Mouse (Mus musculus) hindbrain, embryonic 11.5 days (tissue): ENCODE data around the gene Slc35d3. TPM values are rescaled to one million over a fixed set of nuclear protein-coding genes. Genes with fewer than 3 reads are reported as not detected.

ENCODE experiments used
- ATAC-seq: fragments of 200-750 bp; cut with Nextera tagmentation; 2 replicates; pipeline ENCODE4 v1.8.0; 2017; ENCODE audit warnings: mild to moderate bottlenecking, moderate TSS enrichment, moderate library complexity; ENCODE audit not compliant: low FRiP score
- DNase-seq: peaks from one replicate; pipeline ENCODE4 v3.0.0-alpha.2; 2015; ENCODE audit warnings: low spot score
- H3K27ac ChIP-seq: fragments of 300-500 bp; sonication (generic); 2 replicates; pipeline ENCODE4 v1.5.1; 2014; ENCODE audit warnings: mild to moderate bottlenecking, low read depth, low read length
- H3K27me3 ChIP-seq: fragments of 300-500 bp; sonication (generic); 2 replicates; pipeline ENCODE4 v1.6.1; 2014; ENCODE audit warnings: mild to moderate bottlenecking, low read length, moderate library complexity, mixed read lengths; ENCODE audit not compliant: control insufficient read depth, insufficient read depth
- H3K36me3 ChIP-seq: fragments of 300-500 bp; sonication (generic); 2 replicates; pipeline ENCODE4 v1.6.1; 2014; ENCODE audit warnings: mild to moderate bottlenecking, low read length, moderate library complexity, mixed read lengths; ENCODE audit not compliant: control insufficient read depth, insufficient read depth
- H3K4me1 ChIP-seq: fragments of 300-500 bp; sonication (generic); replicated peaks from 2 replicates; pipeline ENCODE4 v1.6.1; 2014; ENCODE audit warnings: low read length, mixed read lengths; ENCODE audit not compliant: control insufficient read depth, insufficient read depth
- H3K4me2 ChIP-seq: fragments of 300-500 bp; sonication (generic); replicated peaks from 2 replicates; pipeline ENCODE4 v1.6.1; 2014; ENCODE audit warnings: mild to moderate bottlenecking, low read depth, low read length
- H3K4me3 ChIP-seq: fragments of 300-500 bp; sonication (generic); 2 replicates; pipeline ENCODE4 v1.5.1; 2014; ENCODE audit warnings: low read depth, low read length
- H3K9ac ChIP-seq: fragments of 300-500 bp; sonication (generic); 2 replicates; pipeline ENCODE4 v1.6.1; 2014; ENCODE audit warnings: low read depth, low read length
- H3K9me3 ChIP-seq: fragments of 300-500 bp; sonication (generic); 2 replicates; pipeline ENCODE4 v1.6.1; 2016; ENCODE audit warnings: low read length; ENCODE audit not compliant: control insufficient read depth
- WGBS: fragments of 180-500 bp; shearing (Covaris S2); extraction: QIAGEN DNeasy Blood & Tissue Kit; methylation state at CpG from one replicate; pipeline ENCODE4 v1.1.7; 2014; 5-methylcytosine and 5-hydroxymethylcytosine counted together
- polyA plus RNA-seq: library from polyadenylated mRNA; unstranded; fragments of >200 nt; fragmentation: Nextera tagmentation; extraction: Ambion mirVana; gene quantifications from 2 replicates; pipeline ENCODE4 v1.2.1, GENCODE M21; 2014

The Slc35d3 gene
- polyA plus RNA-seq, result 0.60 and 0.77 TPM in 2 replicates

DNA sequence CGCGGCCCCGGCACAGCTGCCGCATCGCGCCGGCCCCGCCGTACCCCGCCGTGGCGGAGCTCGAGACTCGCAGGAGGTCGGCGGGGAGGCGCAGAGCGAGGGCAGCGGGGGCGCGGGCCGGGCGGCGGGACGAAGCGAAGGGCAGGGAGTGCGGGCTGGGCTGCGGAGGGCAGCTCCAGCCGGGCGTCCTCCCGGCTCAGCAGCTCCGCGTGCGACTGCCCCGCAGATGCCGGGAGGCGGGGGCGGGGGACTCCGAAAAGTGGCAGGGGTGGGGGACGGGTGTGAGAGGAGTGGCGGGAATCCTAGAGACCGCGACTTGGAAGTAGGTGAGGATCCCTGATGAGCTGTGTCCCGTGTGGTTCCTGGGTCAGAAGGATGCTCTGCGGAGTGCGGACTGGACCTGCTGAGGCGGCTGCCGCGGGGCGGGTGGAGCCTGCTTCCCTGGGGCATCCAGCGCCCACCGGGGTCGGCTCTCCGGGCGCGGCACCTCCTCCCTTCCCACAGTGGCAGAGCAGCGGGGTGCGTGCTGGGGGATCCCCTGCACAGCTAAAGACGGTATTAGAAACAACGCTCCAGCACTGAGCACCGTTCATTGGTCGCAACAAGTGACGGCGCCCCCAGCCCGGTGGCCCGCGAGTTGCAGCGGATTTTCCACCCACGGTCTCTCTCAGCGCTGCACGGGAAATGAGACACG is at the start of gene Slc35d3:
TSS of gene Slc35d3 (minus strand) at position 462 of the 694 bp plus-strand sequence.
- Histone ChIP-seq H3K27ac (no peak within 1 kb of the TSS), H3K36me3 (no peaks in the 10 kb centered on the region), H3K4me2 (peak within 1 kb of the TSS; percentile 100), H3K9me3 (no peaks in the 10 kb centered on the region), H3K4me3 (peak within 1 kb of the TSS; percentile 58), H3K4me1 (peaks cover 10% of the 10 kb centered on the region; the same call in 1 of the 2 replicates), H3K9ac (peak within 1 kb of the TSS; percentile 49), H3K27me3 (peaks cover 46% of the 10 kb centered on the region)
- ATAC-seq (peak; percentile 52), DNase-seq (peak; percentile 65)
- WGBS, result under 1% methylated on average over 57 of the region's 72 CpGs

DNA sequence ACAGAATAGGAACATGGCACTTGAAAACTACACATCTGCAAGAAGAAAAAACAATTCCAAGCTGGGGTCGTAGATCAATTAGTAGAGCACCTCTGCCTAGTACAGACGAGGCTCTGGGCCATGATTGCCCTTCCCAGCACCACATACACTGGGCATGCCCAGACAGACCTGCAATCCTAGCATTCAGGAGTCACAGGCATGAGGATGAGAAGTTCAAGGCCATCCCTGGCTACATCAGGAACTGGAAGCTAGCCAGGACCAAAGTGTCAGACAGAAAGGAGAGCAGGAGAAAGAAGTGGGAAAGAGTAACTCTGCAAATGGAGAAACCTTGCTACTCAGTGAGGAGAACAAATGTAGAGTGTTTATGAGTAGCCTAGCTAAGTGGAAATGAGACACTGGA is 48.9 kb upstream of the Slc35d3 start:
- H3K9me3 ChIP-seq, result no peaks in the 10 kb centered on the region
- no peak overlapping the region for H3K9ac ChIP-seq
- no peak overlapping the region for H3K27ac ChIP-seq
- no peaks in the 10 kb centered on the region for H3K27me3 ChIP-seq
- DNase-seq, result no peak
- H3K4me3 ChIP-seq, result no peak overlapping the region
- H3K4me1 ChIP-seq, result no peaks in the 10 kb centered on the region
- no peaks in the 10 kb centered on the region for H3K36me3 ChIP-seq
- no peak for ATAC-seq
- 71% methylated on average over 2 of the region's 2 CpGs for WGBS
- H3K4me2 ChIP-seq, result no peak overlapping the region

DNA sequence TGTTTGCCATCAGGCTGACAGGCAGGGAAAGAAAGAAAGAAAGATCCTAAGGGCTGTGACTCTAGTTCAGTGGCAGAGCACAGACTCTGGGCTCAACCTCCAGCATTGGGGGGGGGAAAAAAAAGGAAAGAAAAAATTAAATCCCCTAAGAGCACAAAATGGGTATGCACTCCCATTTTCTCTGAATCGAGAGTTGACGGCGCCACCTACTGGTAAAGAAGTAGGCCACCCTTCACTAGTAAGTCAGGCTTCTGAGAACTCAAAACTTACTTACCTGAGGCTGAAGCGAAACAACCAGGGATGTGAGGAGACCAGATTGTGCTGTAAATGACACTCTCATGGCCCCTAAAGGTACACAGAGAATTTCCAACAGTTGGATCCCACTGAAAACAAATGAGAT is 42.7 kb upstream of the Slc35d3 start:
- no peaks in the 10 kb centered on the region for H3K27me3 ChIP-seq
- ATAC-seq (no peak), DNase-seq (peak; percentile 69)
- WGBS, result 22% methylated on average over 4 of the region's 4 CpGs
- no peak overlapping the region for H3K9ac ChIP-seq
- H3K4me3 ChIP-seq, result no peak overlapping the region
- H3K36me3 ChIP-seq, result no peaks in the 10 kb centered on the region
- H3K4me2 ChIP-seq, result no peak overlapping the region
- H3K4me1 ChIP-seq, result no peaks in the 10 kb centered on the region
- H3K27ac ChIP-seq, result no peak overlapping the region
- no peaks in the 10 kb centered on the region for H3K9me3 ChIP-seq

DNA sequence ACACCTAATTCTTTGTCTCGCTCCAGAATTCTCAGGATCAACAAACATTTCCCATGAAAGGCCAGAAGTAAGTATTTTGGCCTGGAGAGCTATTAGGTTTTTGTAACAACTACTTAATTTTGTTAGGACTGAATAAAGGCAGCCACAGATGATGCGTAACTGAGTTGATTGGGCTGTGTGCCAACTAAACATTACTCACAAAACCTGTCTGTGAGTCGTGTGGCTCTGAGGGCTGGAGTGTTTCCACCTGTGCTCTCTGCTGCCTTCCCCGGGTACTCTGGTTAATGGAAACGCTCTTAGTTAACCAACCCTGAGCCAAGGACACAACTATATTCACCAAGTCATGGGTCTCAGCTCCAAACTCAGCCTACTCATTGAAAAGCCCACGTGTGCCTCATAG is 41.9 kb upstream of the Slc35d3 start:
- Histone ChIP-seq H3K9ac (no peak overlapping the region), H3K9me3 (no peaks in the 10 kb centered on the region), H3K27me3 (no peaks in the 10 kb centered on the region), H3K27ac (no peak overlapping the region), H3K4me2 (no peak overlapping the region), H3K4me1 (no peaks in the 10 kb centered on the region), H3K36me3 (no peaks in the 10 kb centered on the region), H3K4me3 (no peak overlapping the region)
- WGBS, result 90% methylated on average over 6 of the region's 6 CpGs
- ATAC-seq (no peak), DNase-seq (no peak)

DNA sequence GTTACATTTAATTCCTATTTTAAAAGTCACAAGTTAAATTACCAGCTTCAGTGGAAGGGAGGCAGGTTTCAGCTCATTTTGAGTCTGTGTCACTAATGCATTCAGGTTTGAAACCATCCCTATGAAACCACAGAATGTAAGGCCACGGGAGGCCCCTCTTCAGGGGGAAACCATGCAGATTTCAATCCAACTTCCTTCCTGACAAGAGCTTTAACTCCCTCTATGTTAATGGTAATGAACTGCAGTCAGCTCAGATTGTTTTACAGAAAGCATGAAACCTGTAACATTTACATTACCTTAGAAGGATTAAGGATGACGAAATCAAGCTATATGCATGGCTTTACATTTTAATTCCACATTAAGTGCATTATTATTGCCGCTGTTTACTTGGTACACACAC is 40.4 kb upstream of the Slc35d3 start:
- Histone ChIP-seq H3K27me3 (no peaks in the 10 kb centered on the region), H3K4me2 (no peak overlapping the region)

DNA sequence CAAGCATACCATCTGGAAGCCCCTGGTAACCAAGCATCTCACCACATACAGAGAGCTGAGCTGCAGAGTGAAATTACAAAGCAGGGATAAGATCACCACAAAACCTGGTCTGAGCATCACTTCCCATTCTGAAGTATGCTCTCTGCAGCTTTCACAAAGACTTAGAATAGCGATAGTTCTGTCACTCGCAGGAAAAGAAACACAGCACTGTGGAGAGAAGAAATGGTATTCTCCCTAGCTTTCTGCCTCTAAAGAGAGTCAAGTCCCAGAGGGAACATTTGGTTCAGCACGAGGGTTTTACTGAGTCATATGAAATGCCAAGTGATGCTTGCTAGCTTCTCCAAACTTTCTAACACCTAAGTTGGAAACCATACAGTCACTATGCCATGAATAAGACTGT is 38.6 kb upstream of the Slc35d3 start:
- H3K9me3 ChIP-seq, result no peaks in the 10 kb centered on the region
- no peak overlapping the region for H3K9ac ChIP-seq
- H3K4me1 ChIP-seq, result no peaks in the 10 kb centered on the region
- WGBS, result 88% methylated on average over 3 of the region's 3 CpGs
- H3K27me3 ChIP-seq, result no peaks in the 10 kb centered on the region
- no peak overlapping the region for H3K27ac ChIP-seq
- DNase-seq (no peak), ATAC-seq (no peak)
- no peak overlapping the region for H3K4me3 ChIP-seq
- no peaks in the 10 kb centered on the region for H3K36me3 ChIP-seq
- no peak overlapping the region for H3K4me2 ChIP-seq

More for the DNA sequence above, 40.4 kb upstream of the Slc35d3 start:
- ATAC-seq, result no peak
- no peak overlapping the region for H3K27ac ChIP-seq
- DNase-seq, result no peak
- H3K4me3 ChIP-seq, result no peak overlapping the region
- no peaks in the 10 kb centered on the region for H3K36me3 ChIP-seq
- H3K9ac ChIP-seq, result no peak overlapping the region
- no peaks in the 10 kb centered on the region for H3K9me3 ChIP-seq
- WGBS, result 51% methylated on average over 3 of the region's 3 CpGs
- no peaks in the 10 kb centered on the region for H3K4me1 ChIP-seq

DNA sequence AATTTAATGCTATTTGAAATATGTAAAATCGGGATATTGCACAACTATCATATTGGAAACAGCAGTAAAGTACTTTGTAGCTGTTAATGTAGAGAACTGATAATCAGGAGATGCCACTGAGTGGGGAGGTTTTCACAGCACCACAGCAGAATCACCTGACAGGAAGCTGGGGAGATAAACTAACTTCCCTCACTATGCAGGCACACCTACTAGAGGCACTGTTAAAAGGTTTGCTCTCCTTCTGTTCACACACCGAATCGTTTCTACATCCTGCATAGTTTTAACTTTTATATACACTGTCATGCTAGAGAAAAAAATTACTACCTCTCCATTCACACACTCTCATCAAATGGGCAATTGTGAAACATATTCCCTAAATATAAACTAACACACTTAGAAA is 35.0 kb upstream of the Slc35d3 start:
- ATAC-seq, result no peak

DNA sequence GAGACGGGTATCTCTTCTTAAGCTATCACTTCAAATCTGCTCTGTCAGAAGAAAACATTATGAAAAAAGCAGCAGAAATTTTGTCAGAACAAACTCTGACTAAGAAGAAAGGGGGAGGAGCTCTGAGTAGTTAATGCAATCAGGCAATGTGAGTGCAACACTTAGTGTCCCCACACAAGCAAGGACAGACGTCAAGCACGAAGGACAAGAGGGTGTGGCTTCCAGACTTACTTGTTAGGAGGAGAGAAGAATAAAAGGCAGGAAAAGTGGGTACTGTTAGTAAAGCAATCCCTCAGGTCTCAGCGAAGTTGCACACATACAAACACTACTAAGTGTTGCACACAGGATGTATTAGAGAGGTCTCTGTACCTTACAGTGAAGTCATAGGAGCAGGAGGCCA is 33.1 kb upstream of the Slc35d3 start:
- no peak for DNase-seq
- ATAC-seq, result no peak
- no peak overlapping the region for H3K4me3 ChIP-seq

More for the DNA sequence above, 35.0 kb upstream of the Slc35d3 start:
- WGBS, result 93% methylated on average over 3 of the region's 3 CpGs
- no peaks in the 10 kb centered on the region for H3K36me3 ChIP-seq
- H3K9me3 ChIP-seq, result no peaks in the 10 kb centered on the region
- H3K4me1 ChIP-seq, result no peaks in the 10 kb centered on the region
- H3K4me2 ChIP-seq, result no peak overlapping the region
- no peak for DNase-seq
- H3K27me3 ChIP-seq, result no peaks in the 10 kb centered on the region
- no peak overlapping the region for H3K9ac ChIP-seq
- no peak overlapping the region for H3K4me3 ChIP-seq
- H3K27ac ChIP-seq, result no peak overlapping the region

DNA sequence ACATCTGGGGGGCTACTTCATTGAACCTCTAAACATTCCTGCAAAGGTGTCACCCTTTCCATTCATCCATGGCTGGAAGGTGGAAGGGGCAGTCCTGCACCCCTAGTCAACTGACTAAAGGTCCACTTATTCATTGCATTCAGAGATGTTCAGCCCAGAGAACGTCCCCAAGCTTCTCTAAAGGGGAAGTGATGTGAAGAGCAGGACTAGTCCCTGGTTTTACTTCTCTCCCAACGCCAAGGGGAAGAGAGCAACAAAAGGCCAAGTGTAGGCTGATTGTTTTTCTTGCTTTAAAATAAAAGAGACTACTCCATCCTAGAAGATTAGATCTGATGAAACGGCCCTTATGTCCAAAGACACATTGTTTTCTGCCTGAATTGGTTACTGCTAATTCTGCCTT is 29.2 kb upstream of the Slc35d3 start:
- no peaks in the 10 kb centered on the region for H3K27me3 ChIP-seq
- H3K9me3 ChIP-seq, result no peaks in the 10 kb centered on the region
- no peaks in the 10 kb centered on the region for H3K4me1 ChIP-seq
- H3K4me2 ChIP-seq, result no peak overlapping the region
- no peak for DNase-seq
- no peak overlapping the region for H3K4me3 ChIP-seq
- no peaks in the 10 kb centered on the region for H3K36me3 ChIP-seq
- WGBS, result 80% methylated on average over 3 of the region's 3 CpGs
- no peak overlapping the region for H3K27ac ChIP-seq
- no peak overlapping the region for H3K9ac ChIP-seq
- no peak for ATAC-seq

More for the DNA sequence above, 33.1 kb upstream of the Slc35d3 start:
- Histone ChIP-seq H3K4me1 (no peaks in the 10 kb centered on the region), H3K27ac (no peak overlapping the region), H3K9me3 (no peaks in the 10 kb centered on the region), H3K9ac (no peak overlapping the region), H3K4me2 (no peak overlapping the region), H3K36me3 (no peaks in the 10 kb centered on the region), H3K27me3 (no peaks in the 10 kb centered on the region)
- WGBS, result 83% methylated on average over 4 of the region's 4 CpGs
